8 mouse cellular contexts compared by ENCODE assay signal in genomic region chr7:73118871-73119270, GRCm38 (mm10).
A peak's percentile ranks its signal among the peaks of the same experiment; 100 is the strongest.
DNase-seq lines count a peak whose midpoint lies in the region; ATAC-seq lines count a peak whose summit lies in the region.
"Had no signal": no experiment of that assay in that cellular context is flagged by ENCODE, and none has a peak within 500 bp of the region (broad histone marks: within the 10 kb centered on the region; RNA-seq: fewer than 3 reads in every experiment).

No protein-coding gene starts in this region.

- H3K4me2 ChIP-seq in midbrain, embryonic 13.5 days (replicated peaks) = no peak overlapping the region
- H3K4me2 ChIP-seq: liver, embryonic 15.5 days had no signal

- H3K4me3 ChIP-seq in midbrain, embryonic 13.5 days (replicated peaks) = no peak overlapping the region
- H3K4me3 ChIP-seq: liver, embryonic 15.5 days had no signal

- no peak overlapping the region for H3K9ac ChIP-seq in midbrain, embryonic 13.5 days (replicated peaks)
- H3K9ac ChIP-seq: liver, embryonic 15.5 days had no signal

- 79% methylated on average over 8 of the region's 8 CpGs for WGBS in midbrain, embryonic 13.5 days

- H3K4me1 ChIP-seq in midbrain, embryonic 13.5 days (replicated peaks) = no peaks in the 10 kb centered on the region
- H3K4me1 ChIP-seq: liver, embryonic 15.5 days had no signal

- ATAC-seq in midbrain, embryonic 13.5 days = no peak
- no peak for ATAC-seq in cerebellum, adult (ENCODE audit: insufficient number of reproducible peaks, low FRiP score, low TSS enrichment)

- H3K27me3 ChIP-seq in midbrain, embryonic 13.5 days = no peaks in the 10 kb centered on the region
- H3K27me3 ChIP-seq: liver, embryonic 15.5 days had no signal

- H3K9me3 ChIP-seq in midbrain, embryonic 13.5 days = no peaks in the 10 kb centered on the region
- H3K9me3 ChIP-seq: liver, embryonic 15.5 days had no signal

- DNase-seq in urinary bladder, postnatal 14 days (ENCODE audit: low spot score) = peak; percentile 56
- no peak for DNase-seq in urinary bladder, postnatal 10 days (ENCODE audit: low spot score)
- peak; percentile 40 for DNase-seq in gastrocnemius, postnatal 10 days
- peak; percentile 59 for DNase-seq in kidney, postnatal 14 days
- peak; percentile 12 for DNase-seq in testis, postnatal 14 days (ENCODE audit: low spot score)

- no peaks in the 10 kb centered on the region for H3K36me3 ChIP-seq in midbrain, embryonic 13.5 days
- H3K36me3 ChIP-seq: liver, embryonic 15.5 days had no signal

- no peak overlapping the region for H3K27ac ChIP-seq in midbrain, embryonic 13.5 days
- H3K27ac ChIP-seq: liver, embryonic 15.5 days had no signal
